Mouse (Mus musculus): ENCODE measurements around the gene Gpr39. TPM values are rescaled to one million over a fixed set of nuclear protein-coding genes. Genes with fewer than 3 reads are reported as not detected.
A peak's percentile ranks its signal among the peaks of the same experiment; 100 is the strongest.

The Gpr39 gene
- polyA plus RNA-seq, 1 experiment, result 45.4 TPM

DNA sequence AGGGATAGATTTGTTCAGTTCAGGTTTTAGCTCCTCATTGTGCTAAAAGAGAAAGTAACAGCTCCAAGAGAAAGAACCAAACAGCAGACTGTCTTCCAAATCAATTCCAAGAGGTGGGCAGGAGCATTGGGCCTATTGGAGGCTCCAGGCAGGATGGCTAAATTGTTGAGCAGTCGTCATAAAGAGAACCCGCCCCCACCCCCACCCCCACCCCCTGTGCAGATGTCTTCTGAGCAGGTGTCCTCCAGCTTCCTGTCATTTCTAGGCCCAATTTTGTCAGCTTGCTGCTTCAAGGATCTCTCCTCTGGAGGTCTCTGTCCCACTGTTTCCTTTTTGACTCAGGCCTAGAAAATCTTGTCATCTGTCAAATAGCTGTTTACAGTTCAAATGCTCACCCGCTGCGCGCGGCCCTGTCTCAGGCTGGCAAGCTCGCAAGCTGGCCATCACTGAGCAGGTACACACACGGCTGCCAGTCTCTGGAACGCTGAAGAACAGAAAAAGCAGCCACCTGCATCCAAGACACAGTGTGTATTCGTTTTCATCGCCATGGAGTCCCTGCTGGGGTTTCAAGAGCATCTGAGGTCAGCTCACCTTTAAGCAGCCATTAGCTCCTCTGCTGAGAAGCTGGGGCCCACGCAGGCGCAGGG lies 163.1 kb downstream of the Gpr39 start:
- H3K36me3 ChIP-seq (ENCODE audit: control insufficient read depth, insufficient read depth, low read length), result no peaks in the 10 kb centered on the region
- H3K4me1 ChIP-seq (ENCODE audit: control insufficient read depth, insufficient read depth, insufficient read length, low read length), result no peaks in the 10 kb centered on the region
- no peak overlapping the region for H3K27ac ChIP-seq (ENCODE audit: insufficient read depth, low read depth, low read length)
- TF ChIP-seq POLR2A (IDR thresholded peaks at IDR 0.05; ENCODE audit: low read depth, low read length), result no peak
- no peak for TF ChIP-seq CTCF (IDR thresholded peaks at IDR 0.05; ENCODE audit: extremely low read depth, insufficient read length, insufficient replicate concordance, low read depth, low read length)
- no peaks in the 10 kb centered on the region for H3K27me3 ChIP-seq (ENCODE audit: control insufficient read depth, insufficient read depth, low read length)
- WGBS, result 70% methylated on average over 13 of the region's 13 CpGs
- no peak overlapping the region for H3K4me3 ChIP-seq (ENCODE audit: low read depth, low read length)

- Histone ChIP-seq H3K27me3 (ENCODE audit: control insufficient read depth, insufficient read depth, low read length) (no peaks in the 10 kb centered on the region), H3K4me1 (ENCODE audit: control insufficient read depth, insufficient read depth, insufficient read length, low read length) (no peaks in the 10 kb centered on the region), H3K36me3 (ENCODE audit: control insufficient read depth, insufficient read depth, low read length) (no peaks in the 10 kb centered on the region), H3K4me3 (ENCODE audit: low read depth, low read length) (no peak overlapping the region), H3K27ac (ENCODE audit: insufficient read depth, low read depth, low read length) (no peak overlapping the region)
- TF ChIP-seq POLR2A (IDR thresholded peaks at IDR 0.05; ENCODE audit: low read depth, low read length) (no peak), CTCF (IDR thresholded peaks at IDR 0.05; ENCODE audit: extremely low read depth, insufficient read length, insufficient replicate concordance, low read depth, low read length) (no peak)
- WGBS, result 46% methylated on average over 5 of the region's 5 CpGs
Measured at GRCm38 (mm10) chr1:125854646-125855045, 177.9 kb downstream of the Gpr39 start.

DNA sequence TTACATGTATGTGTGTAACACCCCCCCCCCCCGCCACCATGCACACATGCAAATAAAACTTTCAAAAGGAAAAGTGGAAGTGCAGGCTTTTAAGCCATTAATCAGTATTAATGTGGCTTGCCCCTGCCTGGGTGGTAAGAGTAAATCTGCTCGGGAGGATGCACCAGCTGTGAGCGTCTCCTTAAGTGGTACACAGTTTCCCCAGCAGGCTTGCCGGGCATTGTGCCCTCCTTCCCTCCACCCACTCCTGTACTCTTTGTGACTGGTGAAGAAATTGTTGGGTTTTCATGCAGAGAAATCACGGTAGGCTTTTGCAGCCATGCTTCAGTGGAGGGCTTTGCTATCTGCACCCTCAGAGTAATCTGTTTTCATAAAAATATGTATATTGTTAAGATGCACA lies 181.8 kb downstream of the Gpr39 start:
- H3K36me3 ChIP-seq (ENCODE audit: control insufficient read depth, insufficient read depth, low read length), result no peaks in the 10 kb centered on the region
- no peak overlapping the region for H3K4me3 ChIP-seq (ENCODE audit: low read depth, low read length)
- TF ChIP-seq CTCF (IDR thresholded peaks at IDR 0.05; ENCODE audit: extremely low read depth, insufficient read length, insufficient replicate concordance, low read depth, low read length) (no peak), POLR2A (IDR thresholded peaks at IDR 0.05; ENCODE audit: low read depth, low read length) (no peak)
- H3K27ac ChIP-seq (ENCODE audit: insufficient read depth, low read depth, low read length), result no peak overlapping the region
- WGBS, result 79% methylated on average over 5 of the region's 5 CpGs
- H3K27me3 ChIP-seq (ENCODE audit: control insufficient read depth, insufficient read depth, low read length), result no peaks in the 10 kb centered on the region
- H3K4me1 ChIP-seq (ENCODE audit: control insufficient read depth, insufficient read depth, insufficient read length, low read length), result no peaks in the 10 kb centered on the region

GRCm38 (mm10) chr1:125870056-125870455 lies 193.3 kb downstream of the Gpr39 start:
- no peak for TF ChIP-seq POLR2A (IDR thresholded peaks at IDR 0.05; ENCODE audit: low read depth, low read length)
- no peak for TF ChIP-seq CTCF (IDR thresholded peaks at IDR 0.05; ENCODE audit: extremely low read depth, insufficient read length, insufficient replicate concordance, low read depth, low read length)
- 66% methylated on average over 7 of the region's 7 CpGs for WGBS

GRCm38 (mm10) chr1:125893158-125893557 lies 216.4 kb downstream of the Gpr39 start:
- TF ChIP-seq CTCF (IDR thresholded peaks at IDR 0.05; ENCODE audit: extremely low read depth, insufficient read length, insufficient replicate concordance, low read depth, low read length), result no peak
- TF ChIP-seq POLR2A (IDR thresholded peaks at IDR 0.05; ENCODE audit: low read depth, low read length), result no peak
- H3K4me1 ChIP-seq (ENCODE audit: control insufficient read depth, insufficient read depth, insufficient read length, low read length), result no peaks in the 10 kb centered on the region
- no peaks in the 10 kb centered on the region for H3K27me3 ChIP-seq (ENCODE audit: control insufficient read depth, insufficient read depth, low read length)
- H3K36me3 ChIP-seq (ENCODE audit: control insufficient read depth, insufficient read depth, low read length), result no peaks in the 10 kb centered on the region
- WGBS, result 91% methylated on average over 9 of the region's 9 CpGs
- H3K27ac ChIP-seq (ENCODE audit: insufficient read depth, low read depth, low read length), result no peak overlapping the region
- H3K4me3 ChIP-seq (ENCODE audit: low read depth, low read length), result no peak overlapping the region

More at GRCm38 (mm10) chr1:125870056-125870455, 193.3 kb downstream of the Gpr39 start:
- H3K27ac ChIP-seq (ENCODE audit: insufficient read depth, low read depth, low read length), result no peak overlapping the region
- H3K27me3 ChIP-seq (ENCODE audit: control insufficient read depth, insufficient read depth, low read length), result no peaks in the 10 kb centered on the region
- H3K4me1 ChIP-seq (ENCODE audit: control insufficient read depth, insufficient read depth, insufficient read length, low read length), result no peaks in the 10 kb centered on the region
- H3K36me3 ChIP-seq (ENCODE audit: control insufficient read depth, insufficient read depth, low read length), result peaks cover 2% of the 10 kb centered on the region; the same call in 1 of the 2 replicates
- H3K4me3 ChIP-seq (ENCODE audit: low read depth, low read length), result no peak overlapping the region

- WGBS, result 17% methylated on average over 14 of the region's 14 CpGs
- no peaks in the 10 kb centered on the region for H3K36me3 ChIP-seq (ENCODE audit: control insufficient read depth, insufficient read depth, low read length)
- TF ChIP-seq CTCF (IDR thresholded peaks at IDR 0.05; ENCODE audit: extremely low read depth, insufficient read length, insufficient replicate concordance, low read depth, low read length) (no peak), POLR2A (IDR thresholded peaks at IDR 0.05; ENCODE audit: low read depth, low read length) (no peak)
- H3K4me3 ChIP-seq (ENCODE audit: low read depth, low read length), result no peak overlapping the region
- H3K27me3 ChIP-seq (ENCODE audit: control insufficient read depth, insufficient read depth, low read length), result peaks cover 24% of the 10 kb centered on the region
- 0 out of 2 replicates have a peak, but pooled peaks cover 7% of the 10 kb centered on the region for H3K4me1 ChIP-seq (ENCODE audit: control insufficient read depth, insufficient read depth, insufficient read length, low read length)
- H3K27ac ChIP-seq (ENCODE audit: insufficient read depth, low read depth, low read length), result no peak overlapping the region
Measured at GRCm38 (mm10) chr1:125910211-125910870, 233.5 kb downstream of the Gpr39 start.

DNA sequence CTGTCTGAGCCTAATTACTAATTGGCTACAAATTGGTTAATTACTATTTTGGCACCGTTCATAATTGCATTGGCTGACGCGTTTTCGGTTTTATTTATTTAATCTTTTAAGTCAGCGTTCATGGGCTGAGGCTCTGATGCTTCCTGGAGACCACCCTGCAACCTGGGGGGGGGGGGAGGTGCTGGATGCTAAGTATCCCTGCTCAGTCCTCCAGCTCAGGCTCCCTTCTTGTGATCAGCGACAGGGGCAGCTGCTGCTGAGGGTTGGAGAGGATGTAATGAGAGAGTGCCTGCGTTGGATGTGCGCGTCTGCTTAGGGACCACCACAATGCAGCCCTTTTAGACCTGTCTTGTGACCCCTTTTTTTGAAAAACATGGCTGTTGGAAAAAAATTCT lies 234.1 kb downstream of the Gpr39 start:
- WGBS, result 3% methylated on average over 9 of the region's 9 CpGs
- H3K27ac ChIP-seq (ENCODE audit: insufficient read depth, low read depth, low read length), result no peak overlapping the region
- TF ChIP-seq POLR2A (IDR thresholded peaks at IDR 0.05; ENCODE audit: low read depth, low read length) (no peak), CTCF (IDR thresholded peaks at IDR 0.05; ENCODE audit: extremely low read depth, insufficient read length, insufficient replicate concordance, low read depth, low read length) (no peak)
- H3K36me3 ChIP-seq (ENCODE audit: control insufficient read depth, insufficient read depth, low read length), result no peaks in the 10 kb centered on the region
- peak overlapping the region; percentile 51 for H3K4me3 ChIP-seq (ENCODE audit: low read depth, low read length)
- 0 out of 2 replicates have a peak, but pooled peaks cover 7% of the 10 kb centered on the region for H3K4me1 ChIP-seq (ENCODE audit: control insufficient read depth, insufficient read depth, insufficient read length, low read length)
- peaks cover 24% of the 10 kb centered on the region for H3K27me3 ChIP-seq (ENCODE audit: control insufficient read depth, insufficient read depth, low read length)
